Mouse (Mus musculus) megakaryocyte, embryonic 14.5 days (primary cell): Measurements from ENCODE around the gene Cfi.

Experiments
- FLI1 ChIP-seq: IDR thresholded peaks from 2 replicates; pipeline ENCODE4 v1.6.1; 2012; ENCODE audit warnings: low read length, inconsistent platforms, mixed read lengths
- GATA1 ChIP-seq: IDR thresholded peaks from 3 replicates; pipeline ENCODE4 v1.6.1; 2012; ENCODE audit warnings: mixed read lengths, low read length, inconsistent platforms, borderline replicate concordance

GRCm38 (mm10) chr3:129822206-129822775, 13.4 kb upstream of the Cfi start, which contains the start of gene Rrh:
- no peak for TF ChIP-seq GATA1
- TF ChIP-seq FLI1, result no peak
